Mouse (Mus musculus): ENCODE data around the gene Far2. TPM values are rescaled to one million over a fixed set of nuclear protein-coding genes. Genes with fewer than 3 reads are reported as not detected.

Gene Far2
- polyA plus RNA-seq (2012; rRNA removed) = 0.04 and 0.08 TPM in 2 replicates

GRCm38 (mm10) chr6:148046881-148047649 is at the start of gene Far2:
TSS of gene Far2 (plus strand) at chr6:148047259.
- DNase-seq (ENCODE audit: low spot score) = no peak

- no peak for DNase-seq (ENCODE audit: low spot score)
These were observed 46.6 kb upstream of the Far2 start for GRCm38 (mm10) chr6:148000483-148000882.

GRCm38 (mm10) chr6:148001071-148001470 is 46.0 kb upstream of the Far2 start:
- no peak for DNase-seq (ENCODE audit: low spot score)

GRCm38 (mm10) chr6:148006118-148006837 is 40.8 kb upstream of the Far2 start:
- DNase-seq (ENCODE audit: low spot score) = no peak

- no peak for DNase-seq (ENCODE audit: low spot score)
These were observed 6.3 kb upstream of the Far2 start for GRCm38 (mm10) chr6:148040759-148041158.

- no peak for DNase-seq (ENCODE audit: low spot score)
These were observed 560 bp downstream of the Far2 start for GRCm38 (mm10) chr6:148047650-148047988.

- no peak for DNase-seq (ENCODE audit: low spot score)
These were observed 16.1 kb downstream of the Far2 start for GRCm38 (mm10) chr6:148063131-148063530.

GRCm38 (mm10) chr6:148066267-148066666 is 19.2 kb downstream of the Far2 start:
- DNase-seq (ENCODE audit: low spot score) = no peak

GRCm38 (mm10) chr6:148068786-148069185 is 21.7 kb downstream of the Far2 start:
- DNase-seq (ENCODE audit: low spot score) = no peak

- no peak for DNase-seq (ENCODE audit: low spot score)
These were observed 26.5 kb downstream of the Far2 start for GRCm38 (mm10) chr6:148073599-148073998.

- DNase-seq (ENCODE audit: low spot score) = no peak
These were observed 27.3 kb downstream of the Far2 start for GRCm38 (mm10) chr6:148074211-148074864.

GRCm38 (mm10) chr6:148083864-148084263 is 36.8 kb downstream of the Far2 start:
- no peak for DNase-seq (ENCODE audit: low spot score)

GRCm38 (mm10) chr6:148084403-148084802 is 37.3 kb downstream of the Far2 start:
- DNase-seq (ENCODE audit: low spot score) = no peak

GRCm38 (mm10) chr6:148097039-148097438 is 50.0 kb downstream of the Far2 start:
- no peak for DNase-seq (ENCODE audit: low spot score)

GRCm38 (mm10) chr6:148101977-148102376 is 54.9 kb downstream of the Far2 start:
- DNase-seq (ENCODE audit: low spot score) = no peak

GRCm38 (mm10) chr6:148102434-148102833 is 55.4 kb downstream of the Far2 start:
- DNase-seq (ENCODE audit: low spot score) = no peak

GRCm38 (mm10) chr6:148104212-148104611 is 57.2 kb downstream of the Far2 start:
- no peak for DNase-seq (ENCODE audit: low spot score)

- no peak for DNase-seq (ENCODE audit: low spot score)
These were observed 58.7 kb downstream of the Far2 start for GRCm38 (mm10) chr6:148105722-148106268.

- no peak for DNase-seq (ENCODE audit: low spot score)
These were observed 61.8 kb downstream of the Far2 start for GRCm38 (mm10) chr6:148108741-148109472.

GRCm38 (mm10) chr6:148110996-148111633 is 64.1 kb downstream of the Far2 start:
- DNase-seq (ENCODE audit: low spot score) = no peak

GRCm38 (mm10) chr6:148116371-148116770 is 69.3 kb downstream of the Far2 start:
- DNase-seq (ENCODE audit: low spot score) = no peak
